Mouse (Mus musculus): ENCODE measurements at regions not wholly inside any gene's neighbourhood (a gene's known extent, or its start where the extent isn't known, plus 50 kb on each side); places are given as distances from the start of the nearest gene placed in this dataset.

- TF ChIP-seq CTCF (IDR thresholded peaks at IDR 0.05; ENCODE audit: low read depth, low read length) (no peak), POLR2A (IDR thresholded peaks at IDR 0.05; ENCODE audit: borderline replicate concordance, low read depth, low read length) (no peak)
These were observed 178.3 kb upstream of the 1700012A03Rik start for GRCm38 (mm10) chr6:31871766-31872165.

All from bone marrow macrophage, adult 2 months (primary cell).